Mouse (Mus musculus): Measurements from ENCODE around the gene Foxn3.

Gene Foxn3

DNA sequence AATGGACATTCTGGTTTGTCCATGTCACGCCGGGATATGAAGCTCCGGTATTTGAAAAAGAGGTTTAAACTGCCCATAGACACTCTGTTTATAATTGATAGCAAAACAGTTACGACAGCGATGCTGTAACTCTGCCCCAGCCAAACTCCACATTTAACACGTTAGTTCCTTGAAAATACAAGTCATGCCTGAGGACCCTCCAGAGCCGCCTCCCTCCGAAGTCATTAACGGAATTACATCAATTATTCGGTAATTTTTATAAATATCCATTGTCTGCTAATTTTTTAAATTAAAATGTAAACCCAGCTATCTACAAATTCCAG is 554 bp downstream of the Foxn3 start:
- intact Hi-C loops (cut with DNase I): loop anchor here (2.0 kb wide), 1 partner anchor 156 kb away; no protein-coding TSS in a partner anchor

- intact Hi-C loops (cut with DNase I): loop anchor here (2.0 kb wide), 1 partner anchor 155 kb away; no protein-coding TSS in a partner anchor
Measured at GRCm38 (mm10) chr12:99562073-99562866, 1.1 kb downstream of the Foxn3 start.

- intact Hi-C loops (cut with DNase I): no loop called here
Measured at GRCm38 (mm10) chr12:99561333-99561766, 2.0 kb downstream of the Foxn3 start.

DNA sequence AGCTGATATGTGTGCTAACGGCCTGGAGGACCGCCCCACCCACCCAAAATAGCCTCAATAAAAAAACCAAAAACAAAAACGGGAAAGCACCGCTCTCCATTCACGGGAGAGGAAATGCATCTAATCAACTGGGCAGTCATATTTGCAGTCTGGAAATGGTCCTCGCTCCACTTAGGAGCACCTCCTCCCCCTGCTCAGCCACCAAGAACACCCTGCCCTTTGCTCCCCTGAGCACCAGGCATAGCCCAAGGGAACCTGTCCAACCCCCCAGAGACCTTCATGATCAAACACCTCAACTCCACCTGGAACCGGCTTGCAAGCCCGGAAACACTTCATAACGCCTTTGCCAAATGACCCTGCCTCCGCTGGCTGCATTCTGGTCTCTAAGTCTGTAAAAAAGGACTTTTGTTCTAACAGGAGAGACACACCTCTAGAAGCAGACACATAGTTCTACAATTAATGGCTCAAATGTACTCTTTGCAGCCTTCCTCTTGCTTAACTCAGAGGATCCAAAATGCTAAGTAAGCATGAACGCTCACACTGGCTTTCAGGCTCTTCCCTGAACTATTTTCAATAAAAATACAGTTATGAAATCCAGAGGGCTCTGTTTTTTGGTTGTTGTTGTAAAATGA is 2.6 kb downstream of the Foxn3 start:
- intact Hi-C loops (cut with DNase I): no loop called here

GRCm38 (mm10) chr12:99559483-99559882 is 3.9 kb downstream of the Foxn3 start:
- intact Hi-C loops (cut with DNase I): no loop called here

GRCm38 (mm10) chr12:99558476-99558875 is 4.9 kb downstream of the Foxn3 start:
- intact Hi-C loops (cut with DNase I): no loop called here

GRCm38 (mm10) chr12:99557498-99557897 is 5.9 kb downstream of the Foxn3 start:
- intact Hi-C loops (cut with DNase I): no loop called here

GRCm38 (mm10) chr12:99550629-99551028 is 12.8 kb downstream of the Foxn3 start:
- intact Hi-C loops (cut with DNase I): no loop called here

- intact Hi-C loops (cut with DNase I): no loop called here
Measured at GRCm38 (mm10) chr12:99549811-99550210, 13.6 kb downstream of the Foxn3 start.

GRCm38 (mm10) chr12:99548419-99548818 is 15.0 kb downstream of the Foxn3 start:
- intact Hi-C loops (cut with DNase I): no loop called here

GRCm38 (mm10) chr12:99547295-99547694 is 16.1 kb downstream of the Foxn3 start:
- intact Hi-C loops (cut with DNase I): no loop called here

DNA sequence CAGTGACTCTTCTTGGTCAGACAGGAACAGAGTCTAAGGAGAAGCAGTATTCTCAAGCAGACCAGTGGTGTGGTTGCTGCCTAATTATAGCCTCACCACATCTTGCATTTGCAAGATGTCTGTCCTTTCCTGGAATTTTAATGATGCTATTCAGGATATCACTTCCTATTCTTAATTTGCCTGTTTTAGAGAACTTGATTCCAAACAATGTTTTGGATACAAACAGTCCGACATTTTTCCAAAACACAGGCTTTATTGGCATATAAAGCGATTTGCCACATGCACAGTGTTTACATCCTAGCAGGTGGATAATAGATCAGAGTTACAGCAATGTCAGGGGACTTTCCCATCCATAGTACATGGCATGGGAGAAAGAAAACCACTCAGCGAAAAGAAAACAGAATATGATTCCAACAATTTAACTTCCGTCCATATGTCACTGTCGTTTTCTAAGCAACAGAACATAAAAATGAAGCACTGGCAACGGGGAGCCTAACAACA is 18.1 kb downstream of the Foxn3 start:
- intact Hi-C loops (cut with DNase I): no loop called here

GRCm38 (mm10) chr12:99544262-99545128 is 18.9 kb downstream of the Foxn3 start:
- intact Hi-C loops (cut with DNase I): no loop called here

GRCm38 (mm10) chr12:99543421-99544195 is 19.8 kb downstream of the Foxn3 start:
- intact Hi-C loops (cut with DNase I): no loop called here

DNA sequence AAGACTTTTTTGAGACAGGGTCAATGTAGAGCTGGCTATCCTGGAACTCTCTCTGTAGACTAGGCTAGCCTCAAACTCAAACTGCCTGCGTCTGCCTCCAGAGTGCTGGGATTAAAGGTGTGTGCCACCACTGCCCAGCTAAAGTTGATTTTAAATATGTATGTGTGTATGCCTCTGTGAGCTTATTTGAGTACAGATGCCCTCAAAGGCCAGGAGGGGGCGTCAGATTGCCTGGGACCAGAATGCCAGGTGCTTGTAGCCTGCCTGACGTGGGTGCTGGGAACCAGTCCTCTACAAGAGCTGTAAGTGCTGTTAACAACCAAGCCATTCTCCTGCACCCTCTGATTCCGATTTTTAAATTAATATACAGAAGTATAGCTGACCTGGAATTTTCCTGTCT is 23.2 kb downstream of the Foxn3 start:
- intact Hi-C loops (cut with DNase I): no loop called here

DNA sequence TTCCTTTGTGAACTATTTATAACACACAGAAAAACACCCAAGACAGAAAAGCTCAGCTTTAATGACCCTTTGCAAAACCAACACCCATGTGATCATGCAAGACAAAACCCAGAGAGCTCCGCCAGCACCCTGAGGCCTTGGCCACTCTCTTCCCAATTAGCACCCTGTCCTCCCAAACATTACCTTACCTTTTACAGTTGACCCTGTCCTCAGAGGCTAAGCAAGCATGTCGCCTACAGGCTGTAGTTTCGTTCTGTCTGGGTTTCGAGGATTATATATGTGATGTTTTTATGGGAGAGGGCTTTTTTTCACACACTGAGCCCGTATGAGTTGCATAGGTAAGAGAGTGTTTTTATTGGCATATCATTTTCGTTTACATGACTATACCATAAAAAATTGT is 26.1 kb downstream of the Foxn3 start:
- intact Hi-C loops (cut with DNase I): no loop called here

DNA sequence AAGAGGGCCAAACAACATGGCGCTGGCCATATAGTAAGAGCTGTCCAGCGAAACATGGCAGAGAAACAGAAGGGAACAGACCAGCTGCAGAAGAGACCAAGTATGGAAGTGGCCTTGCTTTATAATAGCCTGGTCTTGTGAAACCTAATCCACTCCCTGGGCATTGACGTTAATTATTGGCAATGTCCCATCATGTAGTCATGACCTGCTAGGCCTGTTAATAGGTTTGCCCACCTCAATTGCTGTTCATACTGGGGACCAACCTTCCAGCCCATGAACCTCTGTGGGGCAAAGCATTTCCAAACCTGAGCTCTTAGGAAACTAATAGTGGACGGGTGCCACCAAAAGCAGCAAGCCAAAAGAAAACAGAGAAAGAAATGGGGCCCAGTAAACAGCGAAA is 27.0 kb downstream of the Foxn3 start:
- intact Hi-C loops (cut with DNase I): no loop called here

- intact Hi-C loops (cut with DNase I): no loop called here
Measured at GRCm38 (mm10) chr12:99532342-99532741, 31.0 kb downstream of the Foxn3 start.

- intact Hi-C loops (cut with DNase I): no loop called here
Measured at GRCm38 (mm10) chr12:99529687-99530411, 33.5 kb downstream of the Foxn3 start.

- intact Hi-C loops (cut with DNase I): no loop called here
Measured at GRCm38 (mm10) chr12:99528958-99529357, 34.4 kb downstream of the Foxn3 start.

Data from adrenal gland (tissue).